Mouse (Mus musculus) C2C12 (cell line): ENCODE measurements around the gene Dsn1.

ENCODE experiments used
- CEBPB ChIP-seq: IDR thresholded peaks from one replicate; pipeline ENCODE4 v1.6.1; 2011; ENCODE audit warnings: low read depth, mild to moderate bottlenecking, control low read depth, moderate library complexity
- CTCF ChIP-seq: IDR thresholded peaks from one replicate; pipeline ENCODE4 v1.5.1; 2011; ENCODE audit not compliant: control insufficient read depth, insufficient read depth, insufficient read length
- FOSL1 ChIP-seq: IDR thresholded peaks from one replicate; pipeline ENCODE4 v1.8.0; 2011; ENCODE audit warnings: mild to moderate bottlenecking, low read length; ENCODE audit not compliant: poor library complexity, insufficient read depth, severe bottlenecking
- MAX ChIP-seq: IDR thresholded peaks from one replicate; pipeline ENCODE4 v1.6.1; 2011; ENCODE audit warnings: mild to moderate bottlenecking, control low read depth
- MYOG ChIP-seq: IDR thresholded peaks from one replicate; pipeline ENCODE4 v1.6.1; 2011; ENCODE audit not compliant: control insufficient read depth, insufficient read length; ENCODE audit errors: extremely low read depth
- USF1 ChIP-seq: IDR thresholded peaks from one replicate; pipeline ENCODE4 v1.6.1; 2011; ENCODE audit warnings: low read depth, mild to moderate bottlenecking, control low read depth, moderate library complexity

DNA sequence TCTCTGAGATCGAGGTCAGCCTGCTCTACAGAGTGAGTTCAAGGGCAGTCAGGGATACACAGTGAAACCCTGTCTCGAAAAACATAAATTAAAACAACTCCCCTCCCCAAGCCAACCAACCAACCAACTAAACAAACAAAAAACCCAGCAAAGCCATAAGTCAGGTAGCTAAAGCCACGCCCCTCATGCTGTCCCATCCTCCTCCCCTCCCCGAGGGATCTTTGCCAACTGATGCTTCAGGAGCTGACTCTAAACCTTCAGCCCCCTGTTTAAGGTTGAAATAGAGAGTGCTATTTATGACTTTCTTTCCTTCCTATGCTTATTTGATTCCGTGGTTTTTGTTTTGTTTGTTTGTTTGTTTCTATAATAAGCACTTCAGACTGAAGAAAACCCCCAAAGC, 40.0 kb upstream of the Dsn1 start:
- TF ChIP-seq MAX = no peak
- no peak for TF ChIP-seq CTCF
- no peak for TF ChIP-seq USF1
- TF ChIP-seq FOSL1 = no peak
- TF ChIP-seq MYOG = no peak
- TF ChIP-seq CEBPB = no peak
